Mouse (Mus musculus): Measurements from ENCODE around the gene Scpep1. TPM values are rescaled to one million over a fixed set of nuclear protein-coding genes. Genes with fewer than 3 reads are reported as not detected.

Scpep1 gene
- polyA plus RNA-seq (2012; rRNA removed): 15.6 and 16.4 TPM in 2 replicates

DNA sequence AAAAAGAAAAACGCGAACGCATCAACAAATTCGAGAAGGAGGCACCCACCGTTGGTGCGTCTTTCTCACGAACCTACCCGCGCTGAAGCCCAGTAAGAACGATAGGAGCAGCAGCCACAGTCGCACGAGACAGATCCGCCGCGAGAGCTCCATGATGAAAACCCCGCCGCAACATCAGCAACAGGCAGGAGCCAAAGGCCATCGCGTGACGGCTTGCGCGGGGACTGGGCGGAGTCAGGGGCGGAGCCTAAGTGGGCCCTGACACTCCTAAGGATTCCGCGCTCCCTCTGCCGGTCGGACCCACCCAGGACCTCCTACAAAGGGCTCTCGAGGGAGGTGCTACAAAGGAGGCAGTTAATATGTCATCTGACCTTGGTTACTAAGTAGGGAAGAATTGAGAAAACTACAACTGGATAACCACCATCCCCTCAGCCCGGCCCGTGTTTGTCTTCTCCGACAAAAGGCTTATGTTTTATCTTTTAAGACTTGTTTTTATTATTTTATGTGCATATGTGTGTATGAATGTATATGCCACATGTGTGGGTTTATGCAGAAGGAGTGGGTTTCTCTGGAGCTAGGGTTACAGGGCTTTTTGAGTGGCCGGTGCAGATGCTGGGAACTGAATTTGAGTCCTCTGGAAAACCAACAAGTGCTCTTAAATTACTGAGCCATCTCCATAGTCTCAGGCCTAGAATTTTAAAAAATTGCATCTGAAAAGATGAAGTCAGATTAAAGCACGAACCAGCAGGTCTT, at the start of gene Scpep1:
Gene Scpep1 (minus strand): TSS at position 249 of the 753 bp plus-strand sequence.
- no peaks in the 10 kb centered on the region; the same call in 1 of the 2 replicates for H3K4me1 ChIP-seq (ENCODE audit: control insufficient read depth, insufficient read depth, low read length)
- peak within 1 kb of the TSS; percentile 69 for H3K27ac ChIP-seq (ENCODE audit: control insufficient read depth, insufficient read depth, low read depth, low read length)
- H3K4me3 ChIP-seq (ENCODE audit: control insufficient read depth, low read depth, low read length): peak within 1 kb of the TSS; percentile 90
- H3K27me3 ChIP-seq (ENCODE audit: control insufficient read depth, insufficient read depth, low read length): no peaks in the 10 kb centered on the region
- TF ChIP-seq POLR2A (IDR thresholded peaks at IDR 0.05; ENCODE audit: control insufficient read depth, low read depth, low read length) (peak; percentile 85), CTCF (IDR thresholded peaks at IDR 0.05; ENCODE audit: control insufficient read depth, insufficient read depth, insufficient replicate concordance, low read depth, low read length) (peak; percentile 53; the same call in 1 of the 2 replicates)
- no peaks in the 10 kb centered on the region; the same call in 1 of the 2 replicates for H3K36me3 ChIP-seq (ENCODE audit: control insufficient read depth, insufficient read depth, low read length)

GRCm38 (mm10) chr11:89003726-89004125, 48.5 kb upstream of the Scpep1 start:
- Histone ChIP-seq H3K27me3 (ENCODE audit: control insufficient read depth, insufficient read depth, low read length) (no peaks in the 10 kb centered on the region), H3K4me3 (ENCODE audit: control insufficient read depth, low read depth, low read length) (no peak overlapping the region), H3K4me1 (ENCODE audit: control insufficient read depth, insufficient read depth, low read length) (peaks cover 10% of the 10 kb centered on the region), H3K36me3 (ENCODE audit: control insufficient read depth, insufficient read depth, low read length) (no peaks in the 10 kb centered on the region), H3K27ac (ENCODE audit: control insufficient read depth, insufficient read depth, low read depth, low read length) (peak overlapping the region; percentile 3; the same call in 1 of the 2 replicates)
- no peak for TF ChIP-seq CTCF (IDR thresholded peaks at IDR 0.05; ENCODE audit: control insufficient read depth, insufficient read depth, insufficient replicate concordance, low read depth, low read length)
- no peak for TF ChIP-seq POLR2A (IDR thresholded peaks at IDR 0.05; ENCODE audit: control insufficient read depth, low read depth, low read length)

DNA sequence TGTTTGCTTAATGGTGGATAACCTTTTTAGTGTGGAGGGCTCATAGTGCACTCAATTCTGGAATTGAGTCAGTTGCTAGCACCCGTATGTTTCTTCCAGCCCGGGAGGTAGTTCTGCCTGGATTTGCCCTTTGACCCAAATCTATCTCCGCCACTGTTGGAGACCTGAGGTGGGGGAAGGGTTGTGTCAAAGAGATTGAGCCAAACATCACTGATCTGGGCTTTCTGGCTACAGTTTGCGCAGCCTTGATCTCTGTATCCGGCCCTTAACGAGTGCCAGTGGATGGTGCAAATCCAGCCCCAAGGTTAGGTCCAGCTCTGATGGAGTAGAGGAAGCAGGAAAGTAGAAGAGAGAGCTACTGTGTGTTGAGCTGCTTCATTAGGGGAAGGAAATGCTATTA, 47.8 kb upstream of the Scpep1 start:
- Histone ChIP-seq H3K27ac (ENCODE audit: control insufficient read depth, insufficient read depth, low read depth, low read length) (peak overlapping the region; percentile 65), H3K4me3 (ENCODE audit: control insufficient read depth, low read depth, low read length) (no peak overlapping the region), H3K36me3 (ENCODE audit: control insufficient read depth, insufficient read depth, low read length) (no peaks in the 10 kb centered on the region), H3K27me3 (ENCODE audit: control insufficient read depth, insufficient read depth, low read length) (no peaks in the 10 kb centered on the region), H3K4me1 (ENCODE audit: control insufficient read depth, insufficient read depth, low read length) (peaks cover 10% of the 10 kb centered on the region)
- no peak for TF ChIP-seq POLR2A (IDR thresholded peaks at IDR 0.05; ENCODE audit: control insufficient read depth, low read depth, low read length)
- no peak for TF ChIP-seq CTCF (IDR thresholded peaks at IDR 0.05; ENCODE audit: control insufficient read depth, insufficient read depth, insufficient replicate concordance, low read depth, low read length)

- Histone ChIP-seq H3K27me3 (ENCODE audit: control insufficient read depth, insufficient read depth, low read length) (no peaks in the 10 kb centered on the region), H3K4me3 (ENCODE audit: control insufficient read depth, low read depth, low read length) (no peak overlapping the region), H3K36me3 (ENCODE audit: control insufficient read depth, insufficient read depth, low read length) (no peaks in the 10 kb centered on the region), H3K4me1 (ENCODE audit: control insufficient read depth, insufficient read depth, low read length) (peaks cover 10% of the 10 kb centered on the region), H3K27ac (ENCODE audit: control insufficient read depth, insufficient read depth, low read depth, low read length) (peak overlapping the region; percentile 65)
- TF ChIP-seq CTCF (IDR thresholded peaks at IDR 0.05; ENCODE audit: control insufficient read depth, insufficient read depth, insufficient replicate concordance, low read depth, low read length): no peak
- no peak for TF ChIP-seq POLR2A (IDR thresholded peaks at IDR 0.05; ENCODE audit: control insufficient read depth, low read depth, low read length)
Measured at GRCm38 (mm10) chr11:89002621-89003020, 47.4 kb upstream of the Scpep1 start.

DNA sequence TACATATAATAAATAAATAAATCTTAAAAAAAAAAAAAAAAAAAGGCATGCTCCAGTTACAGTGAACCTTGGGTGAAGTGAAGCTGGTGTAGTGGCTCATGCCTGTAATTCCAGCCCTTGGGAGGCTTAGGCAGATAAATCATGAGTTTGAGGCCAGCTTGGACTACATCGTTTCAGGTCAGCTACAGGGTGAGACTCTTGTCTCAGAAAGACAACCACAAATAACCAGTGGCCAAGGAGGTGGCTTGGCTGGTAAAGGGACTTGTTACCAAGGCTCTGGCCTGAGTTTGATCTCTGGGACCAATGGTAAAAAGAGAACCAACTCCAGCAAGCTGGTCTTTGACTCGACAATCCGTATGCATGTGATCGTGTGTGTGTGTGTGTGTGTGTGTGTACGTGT, 46.8 kb upstream of the Scpep1 start:
- TF ChIP-seq POLR2A (IDR thresholded peaks at IDR 0.05; ENCODE audit: control insufficient read depth, low read depth, low read length): no peak
- TF ChIP-seq CTCF (IDR thresholded peaks at IDR 0.05; ENCODE audit: control insufficient read depth, insufficient read depth, insufficient replicate concordance, low read depth, low read length): no peak
- no peak overlapping the region for H3K27ac ChIP-seq (ENCODE audit: control insufficient read depth, insufficient read depth, low read depth, low read length)

DNA sequence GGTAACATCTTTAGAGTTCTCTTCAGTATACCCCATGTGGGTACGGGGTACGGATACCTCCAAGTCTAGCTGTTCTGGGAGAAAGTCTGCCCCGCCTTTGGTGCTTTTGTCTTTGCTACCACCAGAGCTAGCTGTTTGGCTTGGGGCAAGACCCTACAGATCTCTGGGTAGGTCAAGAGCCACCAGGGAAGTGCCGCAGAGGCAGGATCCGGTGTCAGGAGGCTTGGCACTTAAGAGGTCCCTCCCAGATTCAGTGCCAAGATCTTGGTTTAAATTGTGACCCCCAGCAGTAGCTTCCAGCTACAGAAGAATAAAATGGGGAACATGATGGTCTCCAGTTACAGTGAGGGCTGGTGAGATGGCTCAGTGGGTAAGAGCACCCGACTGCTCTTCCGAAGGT, 46.3 kb upstream of the Scpep1 start:
- Histone ChIP-seq H3K27ac (ENCODE audit: control insufficient read depth, insufficient read depth, low read depth, low read length) (no peak overlapping the region), H3K36me3 (ENCODE audit: control insufficient read depth, insufficient read depth, low read length) (no peaks in the 10 kb centered on the region), H3K4me1 (ENCODE audit: control insufficient read depth, insufficient read depth, low read length) (peaks cover 10% of the 10 kb centered on the region), H3K4me3 (ENCODE audit: control insufficient read depth, low read depth, low read length) (no peak overlapping the region), H3K27me3 (ENCODE audit: control insufficient read depth, insufficient read depth, low read length) (no peaks in the 10 kb centered on the region)
- TF ChIP-seq POLR2A (IDR thresholded peaks at IDR 0.05; ENCODE audit: control insufficient read depth, low read depth, low read length): no peak
- TF ChIP-seq CTCF (IDR thresholded peaks at IDR 0.05; ENCODE audit: control insufficient read depth, insufficient read depth, insufficient replicate concordance, low read depth, low read length): no peak

More for the DNA sequence above, 46.8 kb upstream of the Scpep1 start:
- no peaks in the 10 kb centered on the region for H3K27me3 ChIP-seq (ENCODE audit: control insufficient read depth, insufficient read depth, low read length)
- no peak overlapping the region for H3K4me3 ChIP-seq (ENCODE audit: control insufficient read depth, low read depth, low read length)
- no peaks in the 10 kb centered on the region for H3K36me3 ChIP-seq (ENCODE audit: control insufficient read depth, insufficient read depth, low read length)
- H3K4me1 ChIP-seq (ENCODE audit: control insufficient read depth, insufficient read depth, low read length): peaks cover 10% of the 10 kb centered on the region

- Histone ChIP-seq H3K27ac (ENCODE audit: control insufficient read depth, insufficient read depth, low read depth, low read length) (no peak overlapping the region), H3K36me3 (ENCODE audit: control insufficient read depth, insufficient read depth, low read length) (no peaks in the 10 kb centered on the region), H3K4me3 (ENCODE audit: control insufficient read depth, low read depth, low read length) (no peak overlapping the region; the same call in 1 of the 2 replicates)
Measured at GRCm38 (mm10) chr11:89000527-89000819, 45.2 kb upstream of the Scpep1 start.

More at GRCm38 (mm10) chr11:89000527-89000819, 45.2 kb upstream of the Scpep1 start:
- TF ChIP-seq CTCF (IDR thresholded peaks at IDR 0.05; ENCODE audit: control insufficient read depth, insufficient read depth, insufficient replicate concordance, low read depth, low read length): no peak
- TF ChIP-seq POLR2A (IDR thresholded peaks at IDR 0.05; ENCODE audit: control insufficient read depth, low read depth, low read length): no peak
- Histone ChIP-seq H3K27me3 (ENCODE audit: control insufficient read depth, insufficient read depth, low read length) (no peaks in the 10 kb centered on the region), H3K4me1 (ENCODE audit: control insufficient read depth, insufficient read depth, low read length) (peaks cover 10% of the 10 kb centered on the region)

Measured in testis, adult 2 months (tissue).